Mouse (Mus musculus) bone marrow macrophage, adult 2 months (primary cell): ENCODE measurements at regions not wholly inside any gene's neighbourhood (a gene's known extent, or its start where the extent isn't known, plus 50 kb on each side); places are given as distances from the start of the nearest gene placed in this dataset.

ENCODE experiments used
- CTCF ChIP-seq: IDR thresholded peaks from 2 replicates; pipeline ENCODE4 v1.5.1; 2012; ENCODE audit warnings: low read depth, mild to moderate bottlenecking, low read length, moderate library complexity
- POLR2A ChIP-seq: IDR thresholded peaks from 2 replicates; pipeline ENCODE4 v1.6.1; 2012; ENCODE audit warnings: mild to moderate bottlenecking, low read depth, low read length, borderline replicate concordance

DNA sequence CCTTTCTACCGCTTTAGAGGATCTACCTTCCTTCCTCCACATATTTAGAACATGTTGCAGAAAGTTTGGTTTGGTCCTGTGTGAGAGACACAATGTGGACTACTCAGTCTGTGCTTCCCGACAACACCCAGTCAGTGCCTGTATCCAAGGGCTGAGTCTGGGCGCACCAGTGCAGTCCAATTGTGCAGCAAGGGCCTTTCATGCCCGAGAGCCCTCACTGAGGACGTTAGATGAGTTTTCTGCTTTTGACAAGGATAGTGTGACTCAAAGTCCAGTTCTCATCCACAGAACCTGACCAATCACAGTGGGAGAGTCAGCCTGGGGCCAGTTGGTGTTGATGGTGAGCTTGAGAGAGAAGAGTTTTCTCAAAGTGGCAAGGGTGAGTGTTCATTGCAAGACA is 81.4 kb upstream of the Zfp648 start:
- TF ChIP-seq POLR2A (no peak), CTCF (no peak)
